Mouse (Mus musculus): ENCODE results near the gene Cyb5rl. TPM values are rescaled to one million over a fixed set of nuclear protein-coding genes. Genes with fewer than 3 reads are reported as not detected.

Cyb5rl gene
- polyA plus RNA-seq, 1 experiment, result 7.3 TPM

DNA sequence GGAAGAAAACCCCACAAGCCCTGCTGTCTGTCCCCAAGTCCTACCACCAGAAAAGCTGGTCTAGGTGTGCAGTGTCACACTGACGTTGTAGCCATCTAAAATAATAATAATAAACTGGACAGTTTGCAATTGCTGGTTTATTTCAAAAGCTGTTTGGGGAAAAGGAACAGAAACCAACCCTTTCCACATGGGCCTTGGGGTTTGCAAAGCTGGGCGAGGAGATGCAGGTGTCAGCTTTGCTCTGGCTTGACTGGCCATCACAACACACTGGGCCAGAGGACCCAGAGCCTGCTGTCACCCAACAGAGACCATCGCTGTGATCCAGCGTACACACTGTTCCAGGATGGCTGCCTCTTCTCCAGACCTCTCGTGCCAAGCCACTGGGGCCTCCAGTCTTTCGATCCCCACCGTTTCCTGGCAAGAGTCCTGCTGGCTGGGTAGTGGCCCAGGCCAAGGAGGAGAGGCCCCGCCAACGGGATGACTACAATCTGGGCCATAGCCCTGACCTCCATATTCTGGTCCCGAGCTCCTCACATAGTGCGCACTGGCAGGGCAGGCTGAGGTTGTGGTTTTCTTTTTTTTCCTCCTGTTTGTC is 18.1 kb upstream of the Cyb5rl start:
- no peak for TF ChIP-seq GATA1 (IDR thresholded peaks at IDR 0.05; ENCODE audit: low read length)

GRCm38 (mm10) chr4:107051889-107052288 is 14.9 kb upstream of the Cyb5rl start:
- no peak for TF ChIP-seq GATA1 (IDR thresholded peaks at IDR 0.05; ENCODE audit: low read length)

- no peak for TF ChIP-seq GATA1 (IDR thresholded peaks at IDR 0.05; ENCODE audit: low read length)
Observed at GRCm38 (mm10) chr4:107052962-107053553, 13.7 kb upstream of the Cyb5rl start.

DNA sequence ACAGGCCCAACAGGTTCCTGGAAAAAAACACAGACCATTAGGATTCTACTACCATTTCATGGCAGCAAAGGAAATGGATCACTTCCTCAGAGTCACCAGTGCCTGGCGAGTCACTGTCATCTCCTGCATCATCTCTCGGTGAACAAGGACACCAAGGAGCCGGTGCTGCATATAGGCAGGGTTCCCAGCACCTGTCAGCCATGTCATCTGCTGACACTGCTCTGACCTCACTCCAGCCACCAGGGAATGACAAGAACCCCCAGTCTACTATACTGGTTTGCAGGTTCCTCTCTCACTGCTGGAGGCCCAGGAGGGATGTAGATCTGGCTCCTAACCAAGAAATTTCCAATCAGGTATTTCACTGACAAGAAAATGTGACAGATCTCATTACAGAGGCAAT is 10.7 kb upstream of the Cyb5rl start:
- no peak for TF ChIP-seq GATA1 (IDR thresholded peaks at IDR 0.05; ENCODE audit: low read length)

- TF ChIP-seq GATA1 (IDR thresholded peaks at IDR 0.05; ENCODE audit: low read length), result no peak
Observed at GRCm38 (mm10) chr4:107058346-107058745, 8.4 kb upstream of the Cyb5rl start.

- no peak for TF ChIP-seq GATA1 (IDR thresholded peaks at IDR 0.05; ENCODE audit: low read length)
Observed at GRCm38 (mm10) chr4:107058781-107059180, 8.0 kb upstream of the Cyb5rl start.

- TF ChIP-seq GATA1 (IDR thresholded peaks at IDR 0.05; ENCODE audit: low read length), result no peak
Observed at GRCm38 (mm10) chr4:107061560-107061959, 5.2 kb upstream of the Cyb5rl start.

- TF ChIP-seq GATA1 (IDR thresholded peaks at IDR 0.05; ENCODE audit: low read length), result no peak
Observed at GRCm38 (mm10) chr4:107063214-107063613, 3.6 kb upstream of the Cyb5rl start.

GRCm38 (mm10) chr4:107064394-107065098 is 2.2 kb upstream of the Cyb5rl start:
- no peak for TF ChIP-seq GATA1 (IDR thresholded peaks at IDR 0.05; ENCODE audit: low read length)

GRCm38 (mm10) chr4:107067151-107067840 is 508 bp downstream of the Cyb5rl start:
- no peak for TF ChIP-seq GATA1 (IDR thresholded peaks at IDR 0.05; ENCODE audit: low read length)

DNA sequence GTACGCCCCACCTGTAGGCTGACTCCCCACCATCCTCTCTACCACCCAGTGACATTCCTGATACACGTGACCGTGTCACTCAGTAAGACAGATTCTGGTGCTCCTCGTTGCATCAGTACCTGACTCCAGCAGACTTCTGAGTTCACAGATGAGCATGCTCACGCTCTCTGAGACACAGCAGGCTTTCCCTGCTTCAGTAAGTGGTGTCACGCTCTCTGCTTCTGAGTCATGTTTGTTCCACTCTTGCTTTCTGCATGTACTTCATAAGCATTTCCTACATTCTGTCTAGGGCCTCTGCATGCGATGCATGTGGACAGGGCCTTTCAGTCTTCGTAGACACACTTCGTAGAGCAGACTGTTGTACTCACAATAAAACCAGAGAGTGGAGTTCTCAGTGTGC is 5.6 kb downstream of the Cyb5rl start:
- no peak for TF ChIP-seq GATA1 (IDR thresholded peaks at IDR 0.05; ENCODE audit: low read length)

DNA sequence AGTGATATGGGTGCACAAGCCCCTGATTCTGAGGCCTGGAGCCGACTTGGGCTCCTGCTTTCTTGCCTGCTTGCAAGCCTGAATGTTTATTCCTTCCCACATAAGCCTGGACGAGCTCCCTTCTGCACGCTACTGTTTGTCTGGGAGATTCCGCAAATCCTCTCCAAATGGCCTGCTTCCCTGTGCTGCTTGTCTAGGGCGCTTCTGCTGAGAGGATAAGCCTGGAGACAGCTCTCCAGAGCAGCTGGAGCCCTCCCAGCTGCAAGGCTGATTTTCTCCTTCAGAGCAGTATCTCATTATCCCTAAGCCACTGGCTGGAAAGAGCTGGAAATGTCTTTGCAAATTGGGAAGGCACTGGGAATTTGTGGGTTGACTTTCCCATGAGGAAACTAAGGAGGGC is 8.7 kb downstream of the Cyb5rl start:
- TF ChIP-seq GATA1 (IDR thresholded peaks at IDR 0.05; ENCODE audit: low read length), result no peak

- TF ChIP-seq GATA1 (IDR thresholded peaks at IDR 0.05; ENCODE audit: low read length), result no peak
Observed at GRCm38 (mm10) chr4:107078894-107079293, 12.1 kb downstream of the Cyb5rl start.

DNA sequence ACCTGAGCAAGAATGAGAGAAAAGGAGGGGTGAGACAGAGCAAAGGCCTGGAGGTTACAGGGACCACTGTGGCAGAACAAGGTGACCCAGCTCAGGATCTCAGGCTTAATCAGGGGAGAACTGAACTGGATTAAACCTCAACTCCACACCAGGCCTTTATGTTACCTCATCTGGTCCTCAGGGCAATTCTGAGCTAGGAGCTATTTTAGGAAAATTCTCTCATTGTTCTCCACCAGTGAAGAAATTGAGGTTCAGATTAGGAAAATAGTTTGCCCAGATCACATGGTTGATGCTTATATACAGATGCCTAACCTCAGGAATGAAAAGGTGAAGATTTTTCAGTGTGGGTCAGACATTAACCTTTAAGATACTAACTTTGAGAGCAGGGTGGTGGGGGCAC is 12.9 kb downstream of the Cyb5rl start:
- no peak for TF ChIP-seq GATA1 (IDR thresholded peaks at IDR 0.05; ENCODE audit: low read length)

GRCm38 (mm10) chr4:107082185-107082584 is 15.4 kb downstream of the Cyb5rl start:
- TF ChIP-seq GATA1 (IDR thresholded peaks at IDR 0.05; ENCODE audit: low read length), result no peak

DNA sequence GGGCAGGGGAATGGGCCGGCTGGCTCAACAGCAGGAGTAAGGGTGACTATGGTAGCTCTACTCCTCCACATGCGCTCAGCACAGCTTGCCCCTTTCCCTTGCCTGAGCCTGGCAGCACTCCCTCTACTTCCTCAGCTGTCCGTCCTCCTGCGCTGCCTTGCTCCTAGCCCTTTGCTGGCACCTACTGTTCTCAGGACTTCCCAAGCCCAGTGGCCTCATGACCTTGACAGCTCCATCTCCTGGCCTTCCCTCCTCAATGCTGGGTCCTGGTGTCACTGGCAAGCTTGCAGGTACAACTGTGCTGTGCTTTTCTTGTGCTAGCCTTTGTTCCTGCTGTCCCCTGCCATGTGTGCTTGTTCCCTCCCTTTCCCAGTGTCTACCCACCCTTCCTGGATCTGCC is 16.3 kb downstream of the Cyb5rl start:
- no peak for TF ChIP-seq GATA1 (IDR thresholded peaks at IDR 0.05; ENCODE audit: low read length)

Data from G1E-ER4 (cell line).